Mouse (Mus musculus): ENCODE results near the gene 1110059E24Rik.

DNA sequence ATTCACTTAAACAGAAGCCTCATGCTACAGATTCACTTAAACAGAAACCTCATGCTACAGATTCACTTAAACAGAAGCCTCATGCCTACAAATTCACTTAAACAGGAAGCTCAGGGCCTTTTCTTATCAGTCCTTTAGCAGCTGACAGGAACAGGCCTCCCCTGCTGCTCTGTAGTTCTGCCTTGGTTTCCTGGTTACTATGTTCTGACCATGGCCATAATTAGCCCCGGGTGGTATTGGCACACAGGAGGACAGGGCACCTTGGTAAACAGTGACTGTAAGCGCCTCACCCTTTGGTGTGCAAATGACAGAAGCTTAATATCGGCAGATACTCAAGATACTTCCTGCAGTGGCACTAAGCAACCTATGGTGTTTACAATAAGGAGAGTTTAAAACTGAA is 48.9 kb downstream of the 1110059E24Rik start:
- TF ChIP-seq POLR2A (IDR thresholded peaks at IDR 0.05; ENCODE audit: insufficient read depth, low read depth, low read length): no peak
- no peak for TF ChIP-seq EP300 (IDR thresholded peaks at IDR 0.05; ENCODE audit: insufficient read depth, low read depth, low read length)
- no peak for TF ChIP-seq CTCF (IDR thresholded peaks at IDR 0.05)
